Mouse (Mus musculus): Measurements from ENCODE around the gene Myh10. TPM values are rescaled to one million over a fixed set of nuclear protein-coding genes. Genes with fewer than 3 reads are reported as not detected.
A peak's percentile ranks its signal among the peaks of the same experiment; 100 is the strongest.

Myh10 gene
- total RNA-seq, 2 experiments from 2014 or later: 219 to 221 TPM

GRCm38 (mm10) chr11:68756456-68757348 lies 65.3 kb downstream of the Myh10 start:
- intact Hi-C loops (cut with DNase I): no loop called here
- DNase-seq (ENCODE audit: extremely low spot score in 1 of 2, low spot score in 2 of 2): no peak
- no peak overlapping the region for H3K4me3 ChIP-seq
- no peak for TF ChIP-seq CTCF (IDR thresholded peaks at IDR 0.05)
- no peak overlapping the region for H3K27ac ChIP-seq

- H3K27ac ChIP-seq: no peak overlapping the region
- no peak for DNase-seq (ENCODE audit: extremely low spot score in 1 of 2, low spot score in 2 of 2)
- TF ChIP-seq CTCF (IDR thresholded peaks at IDR 0.05): no peak
- H3K4me3 ChIP-seq: no peak overlapping the region
- intact Hi-C loops (cut with DNase I): no loop called here
These were observed 68.3 kb downstream of the Myh10 start for GRCm38 (mm10) chr11:68759691-68760090.

GRCm38 (mm10) chr11:68761155-68761554 lies 69.8 kb downstream of the Myh10 start:
- no peak for TF ChIP-seq CTCF (IDR thresholded peaks at IDR 0.05)
- no peak overlapping the region for H3K4me3 ChIP-seq
- intact Hi-C loops (cut with DNase I): no loop called here
- no peak for DNase-seq (ENCODE audit: extremely low spot score in 1 of 2, low spot score in 2 of 2)
- H3K27ac ChIP-seq: no peak overlapping the region

GRCm38 (mm10) chr11:68761664-68762063 lies 70.3 kb downstream of the Myh10 start:
- no peak for TF ChIP-seq CTCF (IDR thresholded peaks at IDR 0.05)
- no peak for DNase-seq (ENCODE audit: extremely low spot score in 1 of 2, low spot score in 2 of 2)
- Histone ChIP-seq H3K4me3 (no peak overlapping the region), H3K27ac (no peak overlapping the region)
- intact Hi-C loops (cut with DNase I): no loop called here

GRCm38 (mm10) chr11:68764622-68765021 lies 73.3 kb downstream of the Myh10 start:
- no peak for DNase-seq (ENCODE audit: extremely low spot score in 1 of 2, low spot score in 2 of 2)
- no peak for TF ChIP-seq CTCF (IDR thresholded peaks at IDR 0.05)
- intact Hi-C loops (cut with DNase I): no loop called here
- no peak overlapping the region for H3K27ac ChIP-seq
- H3K4me3 ChIP-seq: no peak overlapping the region

- intact Hi-C loops (cut with DNase I): no loop called here
- no peak for DNase-seq (ENCODE audit: extremely low spot score in 1 of 2, low spot score in 2 of 2)
- no peak overlapping the region for H3K27ac ChIP-seq
- no peak overlapping the region for H3K4me3 ChIP-seq
- no peak for TF ChIP-seq CTCF (IDR thresholded peaks at IDR 0.05)
These were observed 76.6 kb downstream of the Myh10 start for GRCm38 (mm10) chr11:68767762-68768542.

- no peak for DNase-seq (ENCODE audit: extremely low spot score in 1 of 2, low spot score in 2 of 2)
- no peak for TF ChIP-seq CTCF (IDR thresholded peaks at IDR 0.05)
- Histone ChIP-seq H3K4me3 (no peak overlapping the region), H3K27ac (no peak overlapping the region)
- intact Hi-C loops (cut with DNase I): no loop called here
These were observed 78.6 kb downstream of the Myh10 start for GRCm38 (mm10) chr11:68769770-68770510.

- Histone ChIP-seq H3K27ac (no peak overlapping the region), H3K4me3 (no peak overlapping the region)
- no peak for TF ChIP-seq CTCF (IDR thresholded peaks at IDR 0.05)
- intact Hi-C loops (cut with DNase I): no loop called here
- no peak for DNase-seq (ENCODE audit: extremely low spot score in 1 of 2, low spot score in 2 of 2)
These were observed 84.8 kb downstream of the Myh10 start for GRCm38 (mm10) chr11:68776147-68776655.

- no peak for TF ChIP-seq CTCF (IDR thresholded peaks at IDR 0.05)
- no peak for DNase-seq (ENCODE audit: extremely low spot score in 1 of 2, low spot score in 2 of 2)
- intact Hi-C loops (cut with DNase I): no loop called here
- Histone ChIP-seq H3K4me3 (no peak overlapping the region), H3K27ac (no peak overlapping the region)
These were observed 86.6 kb downstream of the Myh10 start for GRCm38 (mm10) chr11:68777933-68778332.

- TF ChIP-seq CTCF (IDR thresholded peaks at IDR 0.05): no peak
- intact Hi-C loops (cut with DNase I): no loop called here
- H3K27ac ChIP-seq: no peak overlapping the region
- H3K4me3 ChIP-seq: no peak overlapping the region
- DNase-seq (ENCODE audit: extremely low spot score in 1 of 2, low spot score in 2 of 2): no peak
These were observed 87.5 kb downstream of the Myh10 start for GRCm38 (mm10) chr11:68778855-68779254.

- DNase-seq (ENCODE audit: extremely low spot score in 1 of 2, low spot score in 2 of 2): no peak
- no peak overlapping the region for H3K4me3 ChIP-seq
- intact Hi-C loops (cut with DNase I): no loop called here
- no peak for TF ChIP-seq CTCF (IDR thresholded peaks at IDR 0.05)
- H3K27ac ChIP-seq: peak overlapping the region; percentile 40; the same call in 1 of the 2 replicates
These were observed 88.5 kb downstream of the Myh10 start for GRCm38 (mm10) chr11:68779735-68780465.

All from left cerebral cortex, adult 2 months (tissue).